Mouse (Mus musculus) erythroblast, embryonic 14.5 days (primary cell): ENCODE measurements around the gene Brip1.

ENCODE experiments used
- GATA1 ChIP-seq: IDR thresholded peaks from 2 replicates; pipeline ENCODE4 v1.6.1; 2012; ENCODE audit warnings: low read length, inconsistent platforms, mixed read lengths
- TAL1 ChIP-seq: IDR thresholded peaks from 3 replicates; pipeline ENCODE4 v1.6.1; 2012; ENCODE audit warnings: low read length, inconsistent platforms, mixed read lengths

GRCm38 (mm10) chr11:86075371-86075770 lies 125.6 kb downstream of the Brip1 start:
- TF ChIP-seq GATA1 (no peak), TAL1 (no peak)
